Mouse (Mus musculus): ENCODE measurements around the gene Tbc1d24.

Tbc1d24 gene

GRCm38 (mm10) chr17:24205284-24205888, at the start of gene Tbc1d24:
Tbc1d24 (minus strand) TSS chr17:24205562.
- DNase-seq = peak; percentile 95 to 98

- DNase-seq = no peak
These were observed 47.0 kb upstream of the Tbc1d24 start for GRCm38 (mm10) chr17:24252329-24252728.

- peak; percentile 95 to 96 for DNase-seq
These were observed 46.1 kb upstream of the Tbc1d24 start, which contains the start of gene Ccnf for GRCm38 (mm10) chr17:24251320-24252069. Ccnf (minus strand) TSS chr17:24251484.

- DNase-seq = no peak
These were observed 45.6 kb upstream of the Tbc1d24 start for GRCm38 (mm10) chr17:24250988-24251319.

- no peak for DNase-seq
These were observed 43.3 kb upstream of the Tbc1d24 start for GRCm38 (mm10) chr17:24248641-24249040.

- DNase-seq = no peak
These were observed 38.7 kb upstream of the Tbc1d24 start for GRCm38 (mm10) chr17:24244061-24244460.

- DNase-seq = peak in 1 of 2 experiments; percentile 57
These were observed 38.1 kb upstream of the Tbc1d24 start for GRCm38 (mm10) chr17:24243311-24243969.

- peak; percentile 79 to 85 for DNase-seq
These were observed 31.6 kb upstream of the Tbc1d24 start for GRCm38 (mm10) chr17:24236921-24237320.

- no peak for DNase-seq
These were observed 31.1 kb upstream of the Tbc1d24 start for GRCm38 (mm10) chr17:24236479-24236878.

GRCm38 (mm10) chr17:24227941-24228340, 22.6 kb upstream of the Tbc1d24 start:
- no peak for DNase-seq

GRCm38 (mm10) chr17:24226721-24227120, 21.4 kb upstream of the Tbc1d24 start:
- no peak for DNase-seq

- DNase-seq = no peak
These were observed 20.5 kb upstream of the Tbc1d24 start for GRCm38 (mm10) chr17:24225851-24226250.

GRCm38 (mm10) chr17:24224741-24225140, 19.4 kb upstream of the Tbc1d24 start:
- no peak for DNase-seq

GRCm38 (mm10) chr17:24223513-24223912, 18.2 kb upstream of the Tbc1d24 start:
- no peak for DNase-seq

GRCm38 (mm10) chr17:24222653-24223052, 17.3 kb upstream of the Tbc1d24 start:
- DNase-seq = no peak

GRCm38 (mm10) chr17:24220435-24221411, 15.4 kb upstream of the Tbc1d24 start, which contains the start of gene Tedc2:
Tedc2 (minus strand) TSS chr17:24220851.
- peak; percentile 91 to 94 for DNase-seq

GRCm38 (mm10) chr17:24216836-24217235, 11.5 kb upstream of the Tbc1d24 start:
- DNase-seq = no peak

GRCm38 (mm10) chr17:24213186-24213585, 7.8 kb upstream of the Tbc1d24 start:
- DNase-seq = no peak

- no peak for DNase-seq
These were observed 7.2 kb upstream of the Tbc1d24 start for GRCm38 (mm10) chr17:24212441-24213018.

GRCm38 (mm10) chr17:24211631-24212440, 6.5 kb upstream of the Tbc1d24 start:
- DNase-seq = peak; percentile 85 to 87

- DNase-seq = no peak
These were observed 5.2 kb upstream of the Tbc1d24 start for GRCm38 (mm10) chr17:24210591-24210990.
